Mouse (Mus musculus): ENCODE results near the gene Mvd.

Gene Mvd

GRCm38 (mm10) chr8:122457171-122457570, 13.9 kb upstream of the Mvd start:
- no peak for DNase-seq (ENCODE audit: low read depth)

GRCm38 (mm10) chr8:122454409-122454808, 11.2 kb upstream of the Mvd start:
- no peak for DNase-seq (ENCODE audit: low read depth)

GRCm38 (mm10) chr8:122452154-122452553, 8.9 kb upstream of the Mvd start:
- DNase-seq (ENCODE audit: low read depth), result no peak

GRCm38 (mm10) chr8:122451161-122451703, 8.0 kb upstream of the Mvd start:
- no peak for DNase-seq (ENCODE audit: low read depth)

GRCm38 (mm10) chr8:122445203-122445602, 2.0 kb upstream of the Mvd start:
- DNase-seq (ENCODE audit: low read depth), result peak; percentile 54

GRCm38 (mm10) chr8:122444058-122444748, 981 bp upstream of the Mvd start:
- peak; percentile 100 for DNase-seq (ENCODE audit: low read depth)

- DNase-seq (ENCODE audit: low read depth), result no peak
Observed at GRCm38 (mm10) chr8:122442781-122443180, 441 bp downstream of the Mvd start.

GRCm38 (mm10) chr8:122442356-122442755, 866 bp downstream of the Mvd start:
- DNase-seq (ENCODE audit: low read depth), result no peak

GRCm38 (mm10) chr8:122441326-122441725, 1.9 kb downstream of the Mvd start:
- no peak for DNase-seq (ENCODE audit: low read depth)

GRCm38 (mm10) chr8:122439336-122439735, 3.9 kb downstream of the Mvd start:
- no peak for DNase-seq (ENCODE audit: low read depth)

- DNase-seq (ENCODE audit: low read depth), result no peak
Observed at GRCm38 (mm10) chr8:122437708-122438331, 5.4 kb downstream of the Mvd start.

GRCm38 (mm10) chr8:122436586-122437125, 6.6 kb downstream of the Mvd start:
- DNase-seq (ENCODE audit: low read depth), result no peak

- DNase-seq (ENCODE audit: low read depth), result no peak
Observed at GRCm38 (mm10) chr8:122436146-122436545, 7.1 kb downstream of the Mvd start.

GRCm38 (mm10) chr8:122435375-122435774, 7.8 kb downstream of the Mvd start:
- DNase-seq (ENCODE audit: low read depth), result peak; percentile 40

- DNase-seq (ENCODE audit: low read depth), result peak; percentile 37
Observed at GRCm38 (mm10) chr8:122433269-122433905, 9.8 kb downstream of the Mvd start.

GRCm38 (mm10) chr8:122432443-122433268, 10.6 kb downstream of the Mvd start, which contains the start of gene Cyba:
Cyba (minus strand) TSS chr8:122432930.
- DNase-seq (ENCODE audit: low read depth), result peak; percentile 66

GRCm38 (mm10) chr8:122431694-122432442, 11.4 kb downstream of the Mvd start:
- peak; percentile 36 for DNase-seq (ENCODE audit: low read depth)

- no peak for DNase-seq (ENCODE audit: low read depth)
Observed at GRCm38 (mm10) chr8:122430646-122431045, 12.6 kb downstream of the Mvd start.

GRCm38 (mm10) chr8:122430058-122430636, 13.1 kb downstream of the Mvd start:
- no peak for DNase-seq (ENCODE audit: low read depth)

GRCm38 (mm10) chr8:122428163-122428562, 15.1 kb downstream of the Mvd start:
- DNase-seq (ENCODE audit: low read depth), result no peak

GRCm38 (mm10) chr8:122427607-122428006, 15.6 kb downstream of the Mvd start:
- no peak for DNase-seq (ENCODE audit: low read depth)

Measured in NIH3T3 (cell line).